Mouse (Mus musculus) thymus, postnatal 0 days (tissue): ENCODE measurements around the gene Srcin1. TPM values are rescaled to one million over a fixed set of nuclear protein-coding genes. Genes with fewer than 3 reads are reported as not detected.

Experiments
- DNase-seq: peaks from one replicate; pipeline ENCODE4 v3.0.0-alpha.2; 2015; ENCODE audit warnings: low spot score
- polyA plus RNA-seq: library from polyadenylated mRNA; unstranded; fragments of >200 nt; fragmentation: Nextera tagmentation; extraction: Ambion mirVana; gene quantifications from 2 replicates; pipeline ENCODE4 v1.2.1, GENCODE M21; 2015

Gene Srcin1
- polyA plus RNA-seq, 1 experiment from 2014 or later = 0.05 TPM

DNA sequence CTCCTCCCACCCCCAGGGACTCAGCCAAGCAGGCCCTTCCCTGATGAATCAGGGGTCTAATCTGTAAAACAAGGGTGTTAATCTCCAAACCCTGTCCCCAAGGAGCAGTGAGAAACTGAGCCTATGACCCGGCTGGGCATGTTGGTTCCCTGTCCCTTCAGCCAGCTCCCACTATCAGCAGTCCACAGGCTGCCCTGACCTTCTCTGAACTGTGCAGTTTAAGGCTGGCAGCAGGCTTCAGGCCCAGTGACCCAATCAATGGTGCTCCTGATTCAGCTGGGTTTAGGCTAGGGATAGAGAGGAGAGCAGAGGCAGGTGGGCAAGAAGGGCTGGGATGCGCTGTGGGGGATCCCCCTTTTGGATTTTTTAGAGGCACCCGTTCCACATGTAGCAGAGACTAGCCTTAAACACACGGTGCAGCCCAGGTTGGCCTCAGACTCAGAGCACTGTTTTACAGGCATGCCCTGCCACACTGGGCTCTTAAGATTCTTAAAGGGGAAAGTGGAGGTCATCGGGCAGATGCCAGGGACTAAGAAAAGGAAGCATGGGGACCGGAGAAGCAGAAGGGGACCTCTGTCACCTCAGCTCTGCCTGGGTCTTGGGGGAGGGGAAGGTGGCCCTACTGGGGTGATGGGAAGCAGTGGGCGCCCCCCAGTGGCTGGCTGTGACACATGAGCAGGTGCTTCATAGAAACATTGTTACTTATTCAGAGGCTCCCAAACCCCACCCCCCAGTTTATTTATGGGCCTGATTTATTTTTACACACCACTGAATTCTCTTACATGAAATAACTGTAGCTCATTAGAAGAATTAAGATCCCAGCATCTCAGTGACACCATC lies 19.2 kb downstream of the Srcin1 start:
- DNase-seq = peak; percentile 80

DNA sequence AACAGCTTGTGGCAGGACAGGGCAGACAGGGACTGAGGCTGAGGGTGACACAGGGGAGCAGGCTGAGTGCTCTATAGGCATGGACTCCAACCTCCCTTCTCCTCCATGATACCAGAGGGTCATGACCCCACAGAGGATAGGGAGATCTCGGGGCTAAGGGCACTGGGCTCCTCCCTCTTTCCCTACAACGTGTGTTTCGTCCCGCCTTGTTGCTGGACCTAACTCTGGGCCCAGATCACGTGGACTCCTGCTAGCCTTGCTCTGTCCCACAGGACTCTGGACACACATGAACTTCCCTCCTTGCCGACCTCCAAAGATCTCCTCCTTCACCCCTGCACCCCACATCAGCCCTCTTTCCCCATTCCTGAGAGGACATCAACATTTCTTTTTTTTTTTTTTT lies 20.8 kb downstream of the Srcin1 start:
- no peak for DNase-seq

GRCm38 (mm10) chr11:97552151-97552550 lies 23.8 kb downstream of the Srcin1 start:
- no peak for DNase-seq

DNA sequence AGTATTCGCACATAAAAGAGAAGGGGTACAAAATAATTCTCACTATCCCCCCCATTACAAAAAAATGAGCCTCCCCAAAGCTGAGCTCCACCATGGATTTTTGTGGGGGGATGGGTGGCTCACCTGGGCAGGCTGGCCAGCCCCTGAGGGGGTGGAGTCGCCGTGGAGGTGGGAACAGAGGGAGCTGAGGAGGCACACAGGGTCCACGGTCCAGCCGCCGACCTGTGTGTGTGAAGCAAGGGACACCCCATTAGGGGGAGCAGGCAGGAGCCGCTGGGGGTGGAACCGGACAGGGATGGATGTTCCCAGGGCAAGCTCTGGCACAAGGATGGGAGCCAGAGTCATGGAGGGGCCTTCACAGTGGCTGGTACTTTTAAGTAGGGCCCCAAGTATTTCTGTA lies 27.2 kb downstream of the Srcin1 start:
- no peak for DNase-seq

- DNase-seq = no peak
Measured at GRCm38 (mm10) chr11:97547957-97548706, 27.9 kb downstream of the Srcin1 start.

GRCm38 (mm10) chr11:97546804-97547411 lies 29.1 kb downstream of the Srcin1 start:
- DNase-seq = peak; percentile 19

DNA sequence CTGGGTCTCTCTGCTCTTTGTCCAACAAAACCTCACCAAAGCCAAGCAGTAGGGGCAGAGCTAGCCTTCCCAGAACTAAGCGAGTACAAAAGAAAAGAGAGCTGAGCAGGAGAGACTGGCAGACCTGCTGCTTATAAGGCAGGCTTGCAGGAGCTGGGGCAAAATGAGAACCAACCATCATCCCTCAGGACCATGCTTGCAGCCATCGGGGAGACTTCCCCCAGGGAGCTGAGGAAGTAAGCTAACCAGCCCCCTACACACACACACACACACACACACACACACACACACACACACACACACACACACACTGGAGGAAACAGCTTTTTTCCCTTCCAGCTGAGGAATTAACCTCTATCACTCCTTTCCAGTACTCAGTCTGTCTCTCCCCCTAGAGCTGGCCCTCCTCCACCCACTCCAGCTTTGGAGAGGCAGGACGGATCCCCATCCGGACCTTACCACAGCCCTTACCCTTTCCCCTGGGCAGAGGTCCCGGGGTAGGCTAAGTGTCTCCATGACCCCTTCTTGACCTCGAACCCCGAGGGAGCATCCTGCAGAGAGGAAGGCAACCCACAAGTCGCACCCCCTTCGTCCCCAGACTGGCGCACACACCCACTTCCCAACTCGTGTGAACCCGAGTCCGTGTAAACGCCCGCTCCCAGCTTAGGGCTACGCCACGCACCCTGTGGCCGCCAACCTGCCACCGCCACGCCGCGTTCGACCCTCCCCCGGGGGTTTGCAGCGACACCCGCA lies 30.0 kb downstream of the Srcin1 start:
- DNase-seq = no peak

GRCm38 (mm10) chr11:97543883-97544282 lies 32.1 kb downstream of the Srcin1 start:
- DNase-seq = no peak

GRCm38 (mm10) chr11:97543181-97543733 lies 32.7 kb downstream of the Srcin1 start:
- DNase-seq = no peak

- no peak for DNase-seq
Measured at GRCm38 (mm10) chr11:97542171-97543150, 33.5 kb downstream of the Srcin1 start.

- no peak for DNase-seq
Measured at GRCm38 (mm10) chr11:97540604-97541003, 35.4 kb downstream of the Srcin1 start.

DNA sequence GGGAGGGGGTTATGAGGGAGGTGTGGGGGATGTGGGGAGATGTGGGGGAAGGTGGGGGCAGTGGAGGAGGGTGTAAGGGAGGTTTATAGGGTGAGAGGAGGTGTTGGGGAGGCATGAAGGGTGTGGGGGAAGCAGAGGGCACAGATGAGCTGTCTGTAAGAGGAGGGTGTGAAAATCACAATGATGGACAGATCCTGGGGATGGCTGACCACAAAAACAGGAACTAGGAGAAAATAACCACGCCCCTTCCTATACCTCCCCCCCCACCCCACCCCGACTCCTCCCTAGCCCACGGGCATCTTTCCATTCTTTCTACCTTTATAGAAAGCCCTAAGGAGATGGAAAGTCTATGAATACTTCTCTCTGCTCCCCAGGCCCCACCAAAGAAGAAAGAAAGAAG lies 35.9 kb downstream of the Srcin1 start:
- DNase-seq = no peak

- no peak for DNase-seq
Measured at GRCm38 (mm10) chr11:97539622-97540021, 36.4 kb downstream of the Srcin1 start.

DNA sequence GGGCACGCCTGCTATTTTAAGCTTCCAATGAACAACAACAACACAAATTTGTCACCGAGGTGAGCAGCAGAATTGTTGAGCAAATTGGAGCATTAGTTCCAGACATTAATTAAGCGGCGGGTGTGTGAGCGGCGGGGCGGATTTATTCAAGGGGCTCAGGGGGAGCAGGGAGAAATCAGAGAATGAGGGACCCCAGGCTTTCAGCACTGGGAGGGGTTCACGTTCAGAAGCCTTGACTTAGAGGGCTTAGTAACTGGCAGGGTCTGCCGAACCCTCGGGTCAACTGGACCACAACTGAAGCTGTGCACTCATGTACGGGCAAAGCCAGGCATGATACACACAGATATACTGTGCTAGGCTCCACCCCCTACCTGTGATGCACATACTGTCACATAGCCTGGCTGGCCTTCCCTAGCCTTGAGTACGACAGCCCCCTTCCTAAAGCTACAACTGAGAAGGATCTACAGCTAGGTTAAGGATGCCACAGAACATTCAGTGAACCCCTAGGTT lies 38.4 kb downstream of the Srcin1 start:
- DNase-seq = no peak

- no peak for DNase-seq
Measured at GRCm38 (mm10) chr11:97536835-97537579, 39.0 kb downstream of the Srcin1 start.

DNA sequence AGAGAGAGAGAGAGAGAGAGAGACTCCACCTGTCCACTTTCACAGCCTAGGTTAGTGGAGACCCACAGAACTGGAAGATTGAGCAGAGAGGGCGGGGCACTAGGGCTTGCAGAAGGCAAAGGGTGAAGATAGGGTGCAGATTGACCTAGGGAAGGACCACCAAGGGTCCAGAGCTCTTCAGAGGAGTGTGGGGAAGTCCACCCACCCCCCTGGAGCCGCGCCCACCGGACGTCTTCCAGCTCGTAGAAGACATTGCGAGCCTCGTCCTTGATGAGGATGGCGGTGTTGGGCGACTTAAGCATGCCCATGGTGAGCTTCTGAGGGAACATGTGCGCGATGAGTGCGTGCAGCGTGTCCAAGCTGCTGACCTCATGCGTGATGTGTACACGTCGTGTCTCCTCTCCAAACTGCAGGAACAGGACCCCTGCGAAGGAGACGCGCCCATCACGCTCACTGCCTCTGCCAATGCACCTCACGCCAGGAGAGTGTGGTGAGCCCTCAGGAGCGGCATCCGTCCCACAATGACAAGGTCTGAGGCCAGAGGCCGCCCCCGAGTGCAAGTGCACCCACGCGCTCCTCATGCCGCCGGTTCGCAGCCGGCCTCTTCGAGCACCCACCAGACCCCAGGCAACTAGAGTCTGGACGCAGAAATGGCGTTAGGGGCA lies 39.8 kb downstream of the Srcin1 start:
- DNase-seq = no peak

GRCm38 (mm10) chr11:97535660-97536059 lies 40.3 kb downstream of the Srcin1 start:
- no peak for DNase-seq

- no peak for DNase-seq
Measured at GRCm38 (mm10) chr11:97535308-97535630, 40.7 kb downstream of the Srcin1 start.
